Mouse (Mus musculus) spleen, adult 2 months (tissue): ENCODE measurements around the gene Depdc5.

Experiments used
- CTCF ChIP-seq: fragments of 200-500 bp; IDR thresholded peaks from 2 replicates; pipeline ENCODE4 v1.5.1; 2011; ENCODE audit warnings: mild to moderate bottlenecking, inconsistent platforms; ENCODE audit not compliant: insufficient read depth, insufficient read length, insufficient replicate concordance; ENCODE audit errors: extremely low read depth
- POLR2A ChIP-seq: fragments of 200-500 bp; IDR thresholded peaks from 2 replicates; pipeline ENCODE4 v1.6.1; 2011; ENCODE audit warnings: low read depth, low read length, inconsistent platforms

GRCm38 (mm10) chr5:32854818-32855217 lies 8.7 kb upstream of the Depdc5 start:
- TF ChIP-seq POLR2A: no peak
- TF ChIP-seq CTCF: no peak
